Mouse (Mus musculus): ENCODE results near the gene Ofcc1.

Ofcc1 gene

DNA sequence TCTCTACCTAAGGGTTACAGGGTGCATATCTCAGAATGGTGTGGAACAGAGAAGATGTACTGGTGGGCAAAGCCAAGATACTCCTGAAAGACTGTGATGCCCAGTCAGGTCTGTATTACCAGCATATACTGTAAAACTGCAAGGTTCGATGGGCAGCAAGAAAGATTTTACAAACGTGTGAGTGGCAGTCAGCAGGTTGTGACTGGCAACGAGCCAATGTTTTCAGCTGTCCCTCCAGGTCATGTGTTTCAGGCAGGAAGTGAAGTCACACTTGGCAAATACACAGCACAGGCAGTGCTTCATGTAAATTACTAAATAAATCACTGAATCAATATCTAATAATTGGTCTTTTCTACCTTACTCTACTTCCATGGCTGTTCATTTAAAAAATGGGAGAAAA lies at the start of gene Ofcc1:
Ofcc1 (minus strand) TSS at position 163 of the 400 bp plus-strand sequence.
- DNase-seq (ENCODE audit: low read depth, low spot score), result no peak

- no peak for DNase-seq (ENCODE audit: low read depth, low spot score)
Observed at GRCm38 (mm10) chr13:40390120-40390519, 28.9 kb upstream of the Ofcc1 start.

- DNase-seq (ENCODE audit: low read depth, low spot score), result no peak
Observed at GRCm38 (mm10) chr13:40387446-40387845, 26.2 kb upstream of the Ofcc1 start.

GRCm38 (mm10) chr13:40384962-40385361 lies 23.7 kb upstream of the Ofcc1 start:
- no peak for DNase-seq (ENCODE audit: low read depth, low spot score)

GRCm38 (mm10) chr13:40376773-40377172 lies 15.5 kb upstream of the Ofcc1 start:
- no peak for DNase-seq (ENCODE audit: low read depth, low spot score)

DNA sequence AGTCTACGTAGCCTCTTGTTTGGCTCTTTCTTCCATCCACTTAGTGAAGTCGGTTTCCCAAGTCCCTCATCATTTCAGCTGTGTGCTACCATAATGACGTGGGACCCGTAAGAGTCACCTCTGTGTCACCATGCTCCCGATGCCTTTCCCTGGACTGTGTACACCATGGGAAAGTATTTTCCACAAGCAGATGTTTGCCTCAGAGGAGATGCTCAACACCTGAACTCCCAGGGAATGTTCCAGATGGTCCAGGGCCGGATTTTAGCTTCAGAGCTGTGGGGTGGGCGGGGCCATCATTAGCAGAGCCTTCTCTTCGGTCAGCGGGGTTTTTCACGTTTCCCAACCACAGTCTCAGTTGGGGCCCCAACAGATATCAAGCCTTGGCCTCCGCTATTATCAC lies 5.5 kb upstream of the Ofcc1 start:
- no peak for DNase-seq (ENCODE audit: low read depth, low spot score)

DNA sequence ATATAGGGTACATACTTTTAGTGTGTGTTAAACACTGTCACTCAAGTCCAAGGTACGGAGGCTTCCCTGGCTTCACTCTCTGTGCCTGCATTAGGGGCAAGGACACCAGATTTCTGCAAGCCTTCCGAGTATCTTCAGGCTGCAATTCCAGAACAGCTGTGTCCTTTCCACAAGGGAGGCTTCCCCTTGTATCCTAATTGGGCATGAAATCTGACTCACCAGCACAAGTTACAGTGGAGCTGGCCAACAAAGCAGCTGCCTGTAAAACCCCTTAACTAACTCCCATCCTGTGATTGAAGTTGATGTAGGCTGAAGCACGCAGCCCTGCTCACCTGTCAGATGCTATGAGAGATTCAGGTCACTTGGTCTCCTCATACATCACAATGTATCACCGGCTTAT lies 3.6 kb upstream of the Ofcc1 start:
- no peak for DNase-seq (ENCODE audit: low read depth, low spot score)

GRCm38 (mm10) chr13:40360692-40361091 lies 558 bp downstream of the Ofcc1 start:
- no peak for DNase-seq (ENCODE audit: low read depth, low spot score)

- DNase-seq (ENCODE audit: low read depth, low spot score), result no peak
Observed at GRCm38 (mm10) chr13:40347045-40347444, 14.2 kb downstream of the Ofcc1 start.

GRCm38 (mm10) chr13:40323301-40323700 lies 37.9 kb downstream of the Ofcc1 start:
- DNase-seq (ENCODE audit: low read depth, low spot score), result no peak

DNA sequence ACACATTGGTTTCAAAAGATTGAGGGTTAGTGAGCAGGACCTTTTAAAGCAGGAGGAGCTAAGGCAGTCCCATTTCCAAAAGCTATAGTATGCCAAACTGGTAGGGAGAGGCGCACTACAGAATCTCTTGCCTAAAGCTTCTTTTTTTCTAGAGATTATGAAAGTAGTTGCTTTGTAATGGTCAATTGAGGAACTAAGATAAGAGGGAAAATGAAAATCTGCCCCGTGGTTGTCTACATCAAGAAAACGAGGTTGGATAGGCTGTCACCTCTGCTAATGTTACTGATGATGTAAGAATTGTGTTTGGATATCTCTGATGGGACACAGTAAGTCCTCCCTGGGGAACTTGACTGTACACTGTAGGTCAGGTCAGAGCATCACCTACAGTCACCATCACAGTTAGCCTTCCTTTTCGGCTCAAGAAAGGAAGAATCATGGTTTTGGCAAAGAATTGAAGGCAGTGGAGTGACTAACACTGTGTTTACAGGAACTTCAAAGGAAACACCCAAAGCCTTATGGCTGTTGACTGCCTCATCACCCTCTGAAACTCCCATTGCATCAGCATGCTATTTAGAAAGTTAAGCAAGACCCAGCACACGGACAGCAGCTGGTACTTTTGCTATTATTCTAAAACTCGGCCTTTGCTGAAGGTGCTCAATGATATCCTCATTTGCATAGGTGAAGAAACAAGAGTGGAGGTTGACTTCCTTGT lies 40.3 kb downstream of the Ofcc1 start:
- DNase-seq (ENCODE audit: low read depth, low spot score), result no peak

DNA sequence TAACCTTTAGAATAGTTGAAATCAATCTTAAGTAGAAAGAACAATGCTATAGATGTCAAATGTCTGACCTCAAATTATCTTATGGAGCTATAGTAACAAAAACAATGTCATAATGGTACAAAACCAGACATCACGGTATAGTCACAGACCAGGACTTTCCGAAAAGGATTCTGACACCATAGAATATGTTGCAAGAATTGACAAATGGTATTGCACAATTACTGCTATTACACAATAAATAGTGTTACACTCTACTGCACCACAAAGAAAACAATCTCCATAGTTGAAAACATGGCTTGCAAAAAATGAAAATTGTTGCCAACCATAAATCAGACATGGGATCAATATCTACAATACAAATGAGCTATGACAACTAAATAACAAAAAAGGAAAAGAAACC lies 43.5 kb downstream of the Ofcc1 start:
- no peak for DNase-seq (ENCODE audit: low read depth, low spot score)

DNA sequence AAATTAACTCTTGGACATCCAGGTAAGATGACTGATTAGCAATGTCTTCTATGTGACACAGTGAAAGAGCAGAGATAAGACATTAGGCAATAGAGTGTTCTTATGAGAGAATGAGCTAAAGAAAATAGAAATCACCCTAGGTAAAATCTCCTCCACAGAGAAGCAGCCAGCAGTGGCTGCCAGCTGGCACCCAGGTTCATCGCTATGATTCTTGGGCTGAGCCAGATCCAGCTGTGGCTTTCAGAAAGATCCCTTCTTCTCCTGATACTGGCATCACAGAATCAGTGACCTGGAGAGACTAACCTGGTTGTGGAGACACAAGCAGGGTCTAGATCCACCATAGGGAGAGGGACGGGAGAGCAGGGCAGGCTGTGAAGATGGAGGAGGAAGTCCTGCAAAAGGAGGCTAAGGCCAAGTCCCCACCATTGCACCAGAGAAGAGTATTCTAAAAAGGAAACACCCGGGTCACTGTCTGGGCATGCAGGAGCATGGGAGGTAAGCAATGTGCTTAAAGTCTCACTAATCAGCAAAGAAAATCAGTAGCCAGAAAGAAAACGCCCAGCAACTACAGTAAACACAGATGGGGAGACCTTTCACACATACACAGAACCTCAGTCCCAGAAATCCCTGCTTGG lies 46.0 kb downstream of the Ofcc1 start:
- DNase-seq (ENCODE audit: low read depth, low spot score), result no peak

DNA sequence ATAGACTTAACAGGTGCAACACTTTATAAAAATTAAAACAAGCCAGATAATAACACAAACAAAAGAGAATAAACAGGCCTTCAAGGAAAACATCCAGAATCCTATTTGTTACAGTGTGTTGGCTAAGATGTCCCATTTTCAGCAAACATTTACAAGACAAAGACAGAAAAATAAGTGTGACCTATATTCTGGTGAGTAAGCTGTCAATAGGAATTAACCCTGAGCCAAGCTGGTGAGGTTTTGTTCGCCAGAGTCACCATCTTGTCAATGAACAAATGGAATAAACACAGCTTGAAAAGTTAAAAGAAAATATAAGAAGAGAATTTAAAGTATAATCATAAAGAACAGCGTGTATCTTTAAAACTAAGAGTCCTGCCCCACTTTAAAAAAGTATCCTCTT lies 68.4 kb downstream of the Ofcc1 start:
- DNase-seq (ENCODE audit: low read depth, low spot score), result no peak

GRCm38 (mm10) chr13:40290846-40291245 lies 70.4 kb downstream of the Ofcc1 start:
- no peak for DNase-seq (ENCODE audit: low read depth, low spot score)

DNA sequence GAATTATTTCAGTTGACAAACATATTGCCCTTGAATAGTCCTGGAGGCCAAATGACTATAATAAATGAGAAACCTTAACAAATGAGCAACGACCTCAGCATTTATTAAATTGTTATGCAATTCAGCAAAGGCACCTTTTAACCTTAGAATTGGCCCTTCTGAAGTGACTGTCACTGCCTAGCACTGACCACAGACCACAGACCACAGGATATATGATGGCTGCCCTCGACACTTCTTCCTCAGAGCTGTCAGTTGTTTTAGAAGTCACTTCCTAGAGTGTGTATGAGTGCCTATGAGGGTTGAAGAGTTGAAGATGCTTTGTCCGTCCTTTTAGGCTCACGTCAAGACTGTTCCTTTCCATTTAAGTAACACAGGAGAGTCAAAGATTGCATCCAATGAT lies 72.6 kb downstream of the Ofcc1 start:
- no peak for DNase-seq (ENCODE audit: low read depth, low spot score)

- DNase-seq (ENCODE audit: low read depth, low spot score), result no peak
Observed at GRCm38 (mm10) chr13:40287266-40288002, 73.8 kb downstream of the Ofcc1 start.

- DNase-seq (ENCODE audit: low read depth, low spot score), result no peak
Observed at GRCm38 (mm10) chr13:40285234-40285791, 75.9 kb downstream of the Ofcc1 start.

GRCm38 (mm10) chr13:40280616-40281015 lies 80.6 kb downstream of the Ofcc1 start:
- DNase-seq (ENCODE audit: low read depth, low spot score), result no peak

- DNase-seq (ENCODE audit: low read depth, low spot score), result no peak
Observed at GRCm38 (mm10) chr13:40267546-40267945, 93.7 kb downstream of the Ofcc1 start.

GRCm38 (mm10) chr13:40263087-40263807 lies 98.0 kb downstream of the Ofcc1 start:
- DNase-seq (ENCODE audit: low read depth, low spot score), result no peak

DNA sequence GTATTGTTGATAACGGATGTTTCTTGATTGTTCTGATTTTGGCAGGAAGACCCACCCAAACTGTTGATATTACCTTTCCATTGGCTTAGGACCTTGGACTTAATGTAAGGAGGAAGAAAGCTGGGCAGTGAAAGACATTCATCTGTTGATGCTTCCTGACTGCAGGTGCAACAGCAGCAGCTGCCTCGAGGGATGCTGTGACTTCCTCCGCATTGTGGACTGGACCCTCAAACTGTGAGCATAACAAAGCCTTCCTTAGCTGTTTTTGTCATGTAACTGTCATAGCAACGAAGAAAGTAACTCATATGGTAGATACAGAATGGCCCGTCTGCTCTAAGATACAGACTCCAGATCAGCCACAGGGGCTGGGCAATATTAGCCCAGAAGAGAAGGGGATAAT lies 102.5 kb downstream of the Ofcc1 start:
- DNase-seq (ENCODE audit: low read depth, low spot score), result no peak

Measured in c-Kit-negative CD71-positive TER-119-positive erythroid progenitor cells, embryonic 14.5 days (primary cell).